Mouse (Mus musculus) frontal cortex, postnatal 36 days (tissue): ENCODE measurements around the gene Ulk3.

Experiments
- DNase-seq, 2 experiments: peaks; one replicate each; pipeline ENCODE4 v3.0.0; 2022; ENCODE audit warnings: low spot score in 2 of 2

Ulk3 gene

DNA sequence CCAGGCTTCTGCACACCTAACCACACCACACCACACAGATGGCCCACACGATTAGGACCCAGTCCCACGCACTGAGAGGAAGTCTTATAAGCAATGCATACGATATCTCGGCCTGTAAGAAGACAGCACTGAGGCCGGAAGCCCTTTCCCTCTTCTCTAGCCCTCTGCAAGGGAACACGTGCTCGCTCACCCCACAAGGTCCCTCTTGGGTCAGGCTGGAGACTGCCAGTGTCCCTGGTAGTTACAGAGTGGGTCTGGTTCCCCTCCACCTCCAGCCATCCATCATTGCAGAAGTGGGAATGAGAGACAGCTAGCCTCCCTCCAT, 54.6 kb downstream of the Ulk3 start:
- no peak for DNase-seq

DNA sequence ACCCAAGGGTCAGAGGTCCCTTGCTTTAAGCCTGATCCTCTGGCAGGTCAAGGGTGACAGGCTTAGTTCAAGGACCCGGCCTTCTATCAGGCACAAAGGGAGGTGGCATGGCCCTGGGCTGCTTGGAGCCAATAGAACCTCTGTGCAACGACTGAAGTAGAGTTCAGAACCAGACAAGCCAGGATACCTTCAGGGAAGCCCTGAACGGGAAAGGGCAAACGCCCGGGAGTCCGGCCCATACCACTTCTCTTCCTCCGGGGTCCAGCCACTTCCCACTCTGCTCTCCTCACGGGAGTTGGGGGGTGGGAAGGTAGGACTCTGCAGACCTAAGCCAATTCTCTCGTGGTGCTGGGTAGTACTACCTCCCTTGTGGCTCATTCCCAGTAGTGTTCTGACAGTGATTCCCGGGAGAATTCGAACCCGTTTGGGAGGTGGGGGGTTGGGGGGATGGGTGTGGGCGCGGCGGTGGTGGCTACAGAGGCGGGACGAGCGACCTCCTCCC, 55.2 kb downstream of the Ulk3 start:
- DNase-seq = no peak

DNA sequence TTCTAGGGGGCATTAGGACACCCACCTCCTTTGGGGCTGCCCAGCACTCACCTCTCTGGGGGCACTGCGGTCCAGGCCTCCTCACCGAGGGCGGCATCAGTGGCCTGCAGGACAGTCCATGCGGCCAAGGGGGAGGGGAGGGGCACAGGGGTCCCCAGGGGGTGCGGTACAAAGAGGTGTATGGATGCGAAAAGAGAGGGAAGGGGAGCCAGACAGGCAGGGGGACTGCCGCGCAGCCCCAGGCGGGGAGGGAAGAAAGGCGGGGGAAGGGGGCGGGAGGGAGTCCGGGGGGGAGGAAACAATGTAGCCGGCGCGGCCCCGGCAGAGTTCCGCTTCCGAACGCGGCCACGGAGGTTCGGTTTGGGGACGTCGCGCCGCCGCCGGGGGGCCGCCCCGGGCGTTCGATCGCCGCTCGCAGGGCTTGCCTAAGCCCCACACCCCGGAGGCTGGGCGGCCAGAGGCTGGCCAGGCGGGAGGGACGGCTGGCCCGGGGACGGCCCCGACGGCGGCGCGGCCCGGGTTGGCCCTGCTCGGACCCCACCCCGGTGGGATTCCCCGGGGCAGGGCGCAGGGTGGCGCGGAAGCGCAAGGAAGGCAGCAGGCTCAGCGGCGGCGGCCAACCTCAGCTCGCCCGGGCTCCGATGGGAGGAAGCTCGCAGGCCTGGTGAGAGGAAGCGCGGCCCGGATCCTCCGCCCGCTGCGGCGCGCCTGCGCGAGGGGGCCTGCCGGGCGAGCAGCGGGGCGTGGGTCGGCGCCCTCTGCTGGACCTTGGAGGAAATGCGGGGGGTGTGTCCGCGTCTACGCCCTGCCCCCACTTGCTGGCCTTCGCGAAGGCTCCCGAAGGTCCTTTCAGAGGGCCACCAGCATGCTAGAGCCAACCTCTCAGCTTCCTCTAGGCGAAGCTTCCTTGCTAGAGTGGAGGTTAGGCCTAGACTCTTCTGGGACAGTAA, 56.0 kb downstream of the Ulk3 start:
- DNase-seq = peak; percentile 90
